Mouse (Mus musculus) embryonic facial prominence, embryonic 12.5 days (tissue): Measurements from ENCODE around the gene Insl5. TPM values are rescaled to one million over a fixed set of nuclear protein-coding genes. Genes with fewer than 3 reads are reported as not detected.

Experiments used
- ATAC-seq: fragments of 200-750 bp; cut with Nextera tagmentation; 2 replicates; pipeline ENCODE4 v1.8.0; 2017; ENCODE audit not compliant: insufficient number of reproducible peaks, insufficient read depth, low FRiP score, low TSS enrichment
- H3K27ac ChIP-seq: fragments of 300-500 bp; sonication (generic); 2 replicates; pipeline ENCODE4 v1.5.1; 2016; ENCODE audit warnings: mild to moderate bottlenecking
- H3K27me3 ChIP-seq: fragments of 300-500 bp; sonication (generic); 2 replicates; pipeline ENCODE4 v1.6.1; 2016; ENCODE audit warnings: mild to moderate bottlenecking, moderate library complexity
- H3K36me3 ChIP-seq: fragments of 300-500 bp; sonication (generic); 2 replicates; pipeline ENCODE4 v1.6.1; 2016; ENCODE audit warnings: mild to moderate bottlenecking
- H3K4me1 ChIP-seq: fragments of 300-500 bp; sonication (generic); 2 replicates; pipeline ENCODE4 v1.6.1; 2016
- H3K4me2 ChIP-seq: fragments of 300-500 bp; sonication (generic); replicated peaks from 2 replicates; pipeline ENCODE4 v1.6.1; 2016; ENCODE audit warnings: mild to moderate bottlenecking, moderate library complexity
- H3K4me3 ChIP-seq: fragments of 300-500 bp; sonication (generic); 2 replicates; pipeline ENCODE4 v1.5.1; 2016; ENCODE audit warnings: mild to moderate bottlenecking
- H3K9ac ChIP-seq: fragments of 300-500 bp; sonication (generic); 2 replicates; pipeline ENCODE4 v1.6.1; 2016; ENCODE audit warnings: mild to moderate bottlenecking, moderate library complexity
- H3K9me3 ChIP-seq: fragments of 300-500 bp; sonication (generic); 2 replicates; pipeline ENCODE4 v1.6.1; 2016; ENCODE audit warnings: mild to moderate bottlenecking, moderate library complexity
- WGBS: fragments of 180-500 bp; shearing (Covaris S2); methylation state at CpG from one replicate; pipeline ENCODE4 v1.1.7; 2016; 5-methylcytosine and 5-hydroxymethylcytosine counted together
- polyA plus RNA-seq: library from polyadenylated mRNA; unstranded; fragments of >200 nt; fragmentation: Nextera tagmentation; extraction: Ambion mirVana; gene quantifications from 2 replicates; pipeline ENCODE4 v1.2.1, GENCODE M21; 2016

Gene Insl5
- polyA plus RNA-seq: 0.24 TPM in 1 of 2 replicates, not detected in the other

GRCm38 (mm10) chr4:103026621-103027020, at the start of gene Insl5:
Gene Insl5 (minus strand): TSS chr4:103026842.
- Histone ChIP-seq H3K4me1 (no peaks in the 10 kb centered on the region), H3K36me3 (no peaks in the 10 kb centered on the region), H3K4me2 (no peak within 1 kb of the TSS), H3K9me3 (no peaks in the 10 kb centered on the region), H3K4me3 (no peak within 1 kb of the TSS), H3K27ac (no peak within 1 kb of the TSS), H3K27me3 (no peaks in the 10 kb centered on the region), H3K9ac (no peak within 1 kb of the TSS)
- 90% methylated on average over 4 of the region's 4 CpGs for WGBS
- no peak for ATAC-seq

DNA sequence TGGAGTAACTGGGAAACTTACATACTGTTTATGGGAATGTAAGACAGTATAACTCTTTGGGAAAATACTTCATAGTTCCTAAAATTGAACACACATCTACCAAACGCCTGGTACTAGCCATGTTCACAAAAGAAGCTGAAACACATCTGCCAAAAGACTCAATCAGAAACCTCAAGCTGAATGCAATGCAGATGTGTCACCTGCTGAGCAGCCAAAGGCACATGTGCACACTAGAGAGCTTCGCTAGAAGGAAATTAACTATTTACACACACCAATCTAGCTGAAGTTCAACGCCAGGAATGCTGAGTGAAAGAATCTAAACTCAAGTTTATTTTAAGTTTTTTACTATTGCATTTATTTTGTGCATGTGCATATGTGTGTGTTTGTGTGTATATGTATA, 44.0 kb upstream of the Insl5 start:
- 59% methylated on average over 3 of the region's 3 CpGs for WGBS
- Histone ChIP-seq H3K36me3 (no peaks in the 10 kb centered on the region), H3K9ac (no peak overlapping the region)

DNA sequence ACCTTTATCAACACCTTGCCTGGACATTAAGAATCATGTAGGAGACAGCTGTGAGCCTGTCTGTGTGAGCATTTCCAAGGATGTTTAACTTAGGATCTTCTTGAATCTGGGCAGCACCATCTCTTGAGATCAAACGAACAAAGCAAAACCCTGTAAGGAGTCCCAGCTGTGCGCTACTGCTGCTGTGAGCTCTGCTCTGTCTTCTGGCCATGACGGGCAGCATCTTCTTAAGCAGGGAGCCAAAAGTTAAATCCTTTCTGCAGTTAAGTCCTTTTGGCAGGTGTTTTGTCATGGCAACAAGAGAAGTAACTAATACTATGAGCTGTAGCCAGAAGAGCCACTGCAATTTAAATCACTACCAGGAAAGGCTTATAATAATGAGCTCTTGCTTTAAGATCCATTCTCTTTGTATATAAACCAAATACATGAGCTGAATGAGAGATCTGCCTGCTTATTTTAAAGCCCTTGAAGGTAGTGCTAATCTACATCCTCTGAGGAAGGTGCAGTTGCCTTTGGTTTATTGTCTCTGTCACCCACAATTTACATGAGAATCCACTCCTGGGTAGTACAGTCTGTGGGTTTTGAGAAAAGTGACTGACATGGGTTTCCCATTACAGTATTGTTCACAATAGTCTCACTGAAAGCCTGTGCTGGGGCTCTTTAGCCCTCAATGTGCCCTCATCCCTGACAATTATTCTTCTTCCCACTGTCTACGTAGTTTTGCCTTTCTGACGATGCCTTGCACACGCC, 41.4 kb upstream of the Insl5 start:
- H3K9me3 ChIP-seq: no peaks in the 10 kb centered on the region
- H3K4me3 ChIP-seq: no peak overlapping the region
- H3K36me3 ChIP-seq: no peaks in the 10 kb centered on the region
- ATAC-seq: no peak
- no peak overlapping the region for H3K4me2 ChIP-seq
- no peak overlapping the region for H3K27ac ChIP-seq
- H3K27me3 ChIP-seq: no peaks in the 10 kb centered on the region
- H3K4me1 ChIP-seq: no peaks in the 10 kb centered on the region
- no peak overlapping the region for H3K9ac ChIP-seq
- 71% methylated on average over 6 of the region's 6 CpGs for WGBS

More for the DNA sequence above, 44.0 kb upstream of the Insl5 start:
- no peak overlapping the region for H3K4me3 ChIP-seq
- H3K27ac ChIP-seq: no peak overlapping the region
- no peaks in the 10 kb centered on the region for H3K27me3 ChIP-seq
- no peaks in the 10 kb centered on the region for H3K9me3 ChIP-seq
- H3K4me1 ChIP-seq: no peaks in the 10 kb centered on the region
- no peak for ATAC-seq
- no peak overlapping the region for H3K4me2 ChIP-seq

- H3K27ac ChIP-seq: no peak overlapping the region
- ATAC-seq: no peak
- H3K27me3 ChIP-seq: no peaks in the 10 kb centered on the region
- H3K9me3 ChIP-seq: no peaks in the 10 kb centered on the region
- H3K4me1 ChIP-seq: no peaks in the 10 kb centered on the region
- 80% methylated on average over 5 of the region's 5 CpGs for WGBS
- H3K4me2 ChIP-seq: no peak overlapping the region
- H3K4me3 ChIP-seq: no peak overlapping the region
- no peaks in the 10 kb centered on the region for H3K36me3 ChIP-seq
- no peak overlapping the region for H3K9ac ChIP-seq
These were observed 38.3 kb upstream of the Insl5 start for GRCm38 (mm10) chr4:103064976-103065375.

- 81% methylated on average over 2 of the region's 2 CpGs for WGBS
- H3K4me1 ChIP-seq: no peaks in the 10 kb centered on the region
- no peak overlapping the region for H3K27ac ChIP-seq
- H3K9me3 ChIP-seq: no peaks in the 10 kb centered on the region
- H3K36me3 ChIP-seq: no peaks in the 10 kb centered on the region
- H3K27me3 ChIP-seq: no peaks in the 10 kb centered on the region
- no peak overlapping the region for H3K9ac ChIP-seq
- H3K4me2 ChIP-seq: no peak overlapping the region
- no peak overlapping the region for H3K4me3 ChIP-seq
- ATAC-seq: no peak
These were observed 37.8 kb upstream of the Insl5 start for GRCm38 (mm10) chr4:103064421-103064820.

DNA sequence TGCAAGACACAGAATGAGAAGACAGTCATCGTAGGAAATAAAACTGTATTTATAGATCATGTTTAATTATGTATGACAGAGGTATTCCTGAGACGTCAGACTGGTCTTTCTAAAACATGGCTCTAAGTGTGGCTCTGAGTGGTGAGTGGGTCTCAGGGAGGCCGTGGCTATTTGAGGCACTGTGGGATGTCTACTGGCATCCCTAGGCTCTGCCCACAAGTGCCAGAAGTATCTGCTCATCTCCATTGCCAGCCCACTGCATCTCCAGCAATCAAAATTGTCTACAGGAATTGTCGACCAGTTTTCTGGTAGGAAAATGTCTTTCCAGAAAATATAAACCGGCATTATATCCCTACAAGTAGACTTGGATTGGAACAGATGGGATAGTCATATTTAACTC, 30.3 kb upstream of the Insl5 start:
- no peak overlapping the region for H3K4me3 ChIP-seq
- no peak overlapping the region for H3K9ac ChIP-seq
- no peak overlapping the region for H3K4me2 ChIP-seq
- H3K36me3 ChIP-seq: no peaks in the 10 kb centered on the region
- H3K27ac ChIP-seq: no peak overlapping the region
- no peaks in the 10 kb centered on the region for H3K4me1 ChIP-seq
- ATAC-seq: no peak
- H3K27me3 ChIP-seq: no peaks in the 10 kb centered on the region
- H3K9me3 ChIP-seq: no peaks in the 10 kb centered on the region
- 78% methylated on average over 5 of the region's 5 CpGs for WGBS

GRCm38 (mm10) chr4:103048046-103048445, 21.4 kb upstream of the Insl5 start:
- Histone ChIP-seq H3K4me2 (no peak overlapping the region), H3K9me3 (no peaks in the 10 kb centered on the region), H3K9ac (no peak overlapping the region), H3K27me3 (no peaks in the 10 kb centered on the region), H3K27ac (no peak overlapping the region), H3K36me3 (no peaks in the 10 kb centered on the region), H3K4me1 (no peaks in the 10 kb centered on the region), H3K4me3 (no peak overlapping the region)
- no peak for ATAC-seq
- 90% methylated on average over 11 of the region's 11 CpGs for WGBS

DNA sequence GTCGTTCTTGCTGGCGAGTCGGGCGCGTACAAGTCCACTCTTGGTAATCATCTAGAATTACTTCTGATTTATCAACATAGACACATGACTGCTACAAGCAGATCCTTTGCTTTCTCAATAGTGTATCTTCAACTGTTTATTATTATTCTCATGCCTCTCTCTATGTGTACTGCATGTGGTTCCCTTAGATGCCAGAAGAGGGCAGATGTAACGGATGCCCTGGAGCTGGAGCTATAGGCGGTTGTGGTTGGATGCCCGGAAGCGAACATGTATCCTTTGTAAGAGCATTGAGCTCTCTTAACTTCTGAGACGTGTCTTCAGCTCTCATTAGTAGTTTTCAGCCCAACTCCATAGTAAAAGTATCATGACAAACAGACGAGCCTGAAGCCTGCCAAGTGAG, 16.4 kb upstream of the Insl5 start:
- no peaks in the 10 kb centered on the region for H3K4me1 ChIP-seq
- no peak for ATAC-seq
- no peak overlapping the region for H3K27ac ChIP-seq
- 91% methylated on average over 11 of the region's 11 CpGs for WGBS
- H3K9ac ChIP-seq: no peak overlapping the region
- H3K27me3 ChIP-seq: no peaks in the 10 kb centered on the region
- H3K4me3 ChIP-seq: no peak overlapping the region
- no peaks in the 10 kb centered on the region for H3K36me3 ChIP-seq
- H3K4me2 ChIP-seq: no peak overlapping the region
- no peaks in the 10 kb centered on the region for H3K9me3 ChIP-seq

DNA sequence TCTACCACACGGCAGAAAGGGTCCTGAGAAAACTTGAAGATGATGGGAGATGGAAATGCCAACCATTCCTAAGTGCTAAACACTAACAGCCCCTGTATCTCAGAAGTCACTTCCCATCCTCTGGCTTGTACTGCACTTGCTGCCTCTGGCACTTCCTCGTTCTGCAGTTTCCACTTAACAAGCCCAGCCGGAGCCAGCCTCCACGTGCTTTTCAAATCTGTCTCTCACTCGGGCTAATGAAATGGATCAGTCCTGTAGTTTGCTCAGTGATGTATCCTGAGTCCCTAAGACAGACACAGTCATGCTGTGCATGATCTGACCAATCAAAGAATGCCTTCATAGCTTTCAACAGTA, 13.2 kb upstream of the Insl5 start:
- H3K4me3 ChIP-seq: no peak overlapping the region
- H3K9me3 ChIP-seq: no peaks in the 10 kb centered on the region
- no peak for ATAC-seq
- H3K27ac ChIP-seq: no peak overlapping the region
- H3K9ac ChIP-seq: no peak overlapping the region
- no peaks in the 10 kb centered on the region for H3K4me1 ChIP-seq
- no peaks in the 10 kb centered on the region for H3K27me3 ChIP-seq
- 39% methylated on average over 5 of the region's 5 CpGs for WGBS
- H3K4me2 ChIP-seq: no peak overlapping the region
- H3K36me3 ChIP-seq: no peaks in the 10 kb centered on the region

DNA sequence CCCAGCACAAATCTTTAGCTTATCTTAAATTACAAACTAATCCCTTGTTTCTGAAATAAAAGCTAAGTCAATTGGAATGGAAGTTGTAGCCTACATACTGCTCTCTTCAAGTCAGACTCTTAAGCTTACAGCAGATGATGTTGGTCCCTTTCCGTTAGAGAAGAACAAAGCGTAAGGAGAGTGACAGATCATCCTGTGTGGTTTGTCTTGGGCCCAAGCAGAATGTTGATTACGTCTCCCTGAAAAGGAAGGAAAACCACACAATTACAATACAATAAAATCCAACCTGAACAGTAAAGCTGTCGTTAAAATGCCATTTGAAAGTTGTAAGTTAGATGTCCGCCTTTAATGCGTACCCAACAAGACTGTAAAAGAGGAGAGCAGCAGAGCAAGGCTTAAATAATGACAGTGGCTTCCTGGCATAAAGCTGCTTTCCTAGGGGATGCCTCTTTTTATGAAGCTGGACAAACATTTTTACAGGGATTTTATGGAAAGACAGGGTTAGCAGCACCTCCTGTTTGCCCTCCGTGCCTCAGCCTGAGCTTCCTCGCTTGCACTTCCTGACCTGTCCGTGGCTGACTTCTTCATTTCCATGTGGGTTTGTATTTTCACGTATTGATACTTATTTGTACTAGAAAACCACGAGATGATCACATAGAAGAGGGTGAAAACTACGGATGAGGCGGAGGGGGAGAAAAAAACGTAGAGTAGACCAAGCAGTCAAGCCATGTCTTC, 12.6 kb upstream of the Insl5 start:
- Histone ChIP-seq H3K27me3 (no peaks in the 10 kb centered on the region), H3K4me1 (no peaks in the 10 kb centered on the region), H3K27ac (no peak overlapping the region), H3K4me2 (no peak overlapping the region), H3K4me3 (no peak overlapping the region), H3K9me3 (no peaks in the 10 kb centered on the region), H3K9ac (no peak overlapping the region), H3K36me3 (no peaks in the 10 kb centered on the region)
- 85% methylated on average over 14 of the region's 14 CpGs for WGBS
- no peak for ATAC-seq

DNA sequence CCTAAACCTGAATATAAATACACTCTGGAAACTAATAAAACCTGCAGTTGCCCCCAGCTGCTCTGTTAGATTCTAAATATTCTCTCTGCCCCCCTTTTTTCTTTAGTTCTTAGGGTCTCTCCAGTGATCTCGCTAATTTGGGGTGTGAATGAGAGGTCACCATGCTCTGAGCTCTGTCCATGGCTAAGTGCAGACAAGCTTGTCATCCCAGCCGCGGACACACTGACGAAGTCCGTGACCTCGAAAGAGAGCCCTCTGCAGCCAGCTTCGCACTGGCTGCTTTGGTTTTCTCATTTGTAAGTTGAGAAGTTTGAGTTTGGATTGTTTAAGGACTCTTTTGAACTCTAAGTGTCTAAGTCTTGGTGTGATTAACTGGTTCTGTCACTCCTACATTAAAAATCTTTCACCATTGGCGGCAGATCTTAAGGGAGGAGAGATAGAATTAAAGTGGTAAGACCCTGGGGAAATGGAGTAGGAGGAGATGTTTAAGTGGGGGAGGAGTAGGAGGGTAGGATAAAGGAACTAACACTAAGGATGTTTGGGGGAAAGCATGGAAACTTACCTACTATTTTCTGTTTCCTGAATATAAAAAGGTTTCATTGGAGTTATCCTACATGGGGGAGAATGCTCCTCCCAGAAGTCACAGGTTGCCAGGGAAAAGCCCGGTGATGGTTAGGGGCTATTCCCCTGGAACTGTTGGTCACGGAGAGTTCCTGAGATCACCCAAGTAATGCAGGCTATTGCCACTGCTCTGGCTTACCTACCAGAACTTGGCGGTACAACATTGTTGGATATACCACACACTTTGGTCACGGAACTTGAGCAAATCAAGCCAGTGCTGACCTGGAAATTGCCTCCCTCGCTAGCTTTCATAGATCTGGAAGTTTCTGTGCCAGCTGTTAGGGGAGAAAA, 1.8 kb upstream of the Insl5 start:
- ATAC-seq: no peak
- Histone ChIP-seq H3K4me1 (no peaks in the 10 kb centered on the region), H3K27me3 (no peaks in the 10 kb centered on the region), H3K4me3 (no peak overlapping the region), H3K27ac (no peak overlapping the region), H3K9ac (no peak overlapping the region), H3K36me3 (no peaks in the 10 kb centered on the region), H3K9me3 (no peaks in the 10 kb centered on the region), H3K4me2 (no peak overlapping the region)
- WGBS: 67% methylated on average over 13 of the region's 13 CpGs
